Mouse (Mus musculus) hindbrain, postnatal 0 days (tissue): ENCODE measurements around the gene Atp2c1. TPM values are rescaled to one million over a fixed set of nuclear protein-coding genes. Genes with fewer than 3 reads are reported as not detected.
A peak's percentile ranks its signal among the peaks of the same experiment; 100 is the strongest.

Experiments used
- ATAC-seq: fragments of 200-750 bp; cut with Nextera tagmentation; 2 replicates; pipeline ENCODE4 v1.8.0; 2017; ENCODE audit warnings: mild to moderate bottlenecking, moderate TSS enrichment, moderate library complexity
- DNase-seq: peaks from one replicate; pipeline ENCODE4 v3.0.0-alpha.2; 2015; ENCODE audit warnings: low spot score
- H3K27ac ChIP-seq: fragments of 300-500 bp; sonication (generic); 2 replicates; pipeline ENCODE4 v1.5.1; 2014; ENCODE audit warnings: mild to moderate bottlenecking
- H3K27me3 ChIP-seq: fragments of 300-500 bp; sonication (generic); 2 replicates; pipeline ENCODE4 v1.6.1; 2014; ENCODE audit warnings: low read length, mixed read lengths; ENCODE audit not compliant: insufficient read depth
- H3K36me3 ChIP-seq: fragments of 300-500 bp; sonication (generic); 2 replicates; pipeline ENCODE4 v1.6.1; 2014; ENCODE audit warnings: low read length, mixed read lengths; ENCODE audit not compliant: insufficient read depth
- H3K4me1 ChIP-seq: fragments of 300-500 bp; sonication (generic); 2 replicates; pipeline ENCODE4 v1.6.1; 2014; ENCODE audit warnings: antibody characterized with exemption, low read length, mixed read lengths; ENCODE audit not compliant: insufficient read depth
- H3K4me2 ChIP-seq: fragments of 300-500 bp; sonication (generic); 2 replicates; pipeline ENCODE4 v1.6.1; 2014; ENCODE audit warnings: low read depth, mild to moderate bottlenecking, low read length, moderate library complexity, mixed read lengths
- H3K4me3 ChIP-seq: fragments of 300-500 bp; sonication (generic); 2 replicates; pipeline ENCODE4 v1.5.1; 2014; ENCODE audit warnings: low read length
- H3K9ac ChIP-seq: fragments of 300-500 bp; sonication (generic); replicated peaks from 2 replicates; pipeline ENCODE4 v1.6.1; 2014; ENCODE audit warnings: mild to moderate bottlenecking, low read length, moderate library complexity, mixed read lengths
- H3K9me3 ChIP-seq: fragments of 300-500 bp; sonication (generic); 2 replicates; pipeline ENCODE4 v1.6.1; 2016; ENCODE audit warnings: low read length, mixed read lengths
- CTCF ChIP-seq: IDR thresholded peaks from 2 replicates; pipeline ENCODE4 v1.5.1; 2016; ENCODE audit warnings: antibody characterized with exemption, control low read depth, low read depth
- WGBS: fragments of 180-500 bp; shearing (Covaris S2); extraction: QIAGEN DNeasy Blood & Tissue Kit; methylation state at CpG from one replicate; pipeline ENCODE4 v1.1.7; 2014; 5-methylcytosine and 5-hydroxymethylcytosine counted together
- polyA plus RNA-seq: library from polyadenylated mRNA; unstranded; fragments of >200 nt; fragmentation: Nextera tagmentation; extraction: Ambion mirVana; gene quantifications from 2 replicates; pipeline ENCODE4 v1.2.1, GENCODE M21; 2015
- total RNA-seq: library from RNA; depleted of rRNA; stranded (reverse); fragments of >200 nt; gene quantifications from 2 replicates; pipeline ENCODE4 v1.2.3, GENCODE M21; 2014

Gene Atp2c1
- total and polyA plus RNA-seq, 2 experiments from 2014 or later, result 66.0 to 157 TPM

DNA sequence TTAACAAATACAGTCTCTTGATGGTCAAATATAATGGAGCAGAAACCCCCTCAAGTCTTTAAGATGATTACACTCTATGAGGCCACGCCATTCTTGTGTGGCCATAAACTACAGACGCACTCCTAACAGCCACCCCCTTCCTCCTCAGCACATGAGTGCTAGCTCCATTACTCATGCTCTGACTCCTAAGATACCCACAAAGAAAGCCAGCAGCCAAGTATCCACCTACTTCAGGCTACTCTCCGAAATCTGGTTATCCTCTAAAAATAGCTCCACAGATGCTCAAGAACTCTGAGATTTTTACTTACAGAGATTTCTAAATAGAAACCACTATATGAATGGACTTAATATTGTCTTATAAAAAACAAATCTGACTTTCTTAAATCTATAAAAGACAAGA, 34.4 kb downstream of the Atp2c1 start:
- H3K27ac ChIP-seq, result no peak overlapping the region
- no peaks in the 10 kb centered on the region for H3K36me3 ChIP-seq
- no peak overlapping the region for H3K9ac ChIP-seq
- peak overlapping the region; percentile 99 for H3K4me2 ChIP-seq
- H3K4me3 ChIP-seq, result peak overlapping the region; percentile 95; the same call in 1 of the 2 replicates
- WGBS, result 58% methylated on average over 3 of the region's 3 CpGs
- H3K9me3 ChIP-seq, result no peaks in the 10 kb centered on the region
- DNase-seq, result no peak
- TF ChIP-seq CTCF, result no peak
- H3K27me3 ChIP-seq, result no peaks in the 10 kb centered on the region
- H3K4me1 ChIP-seq, result peaks cover 12% of the 10 kb centered on the region
- ATAC-seq, result no peak

DNA sequence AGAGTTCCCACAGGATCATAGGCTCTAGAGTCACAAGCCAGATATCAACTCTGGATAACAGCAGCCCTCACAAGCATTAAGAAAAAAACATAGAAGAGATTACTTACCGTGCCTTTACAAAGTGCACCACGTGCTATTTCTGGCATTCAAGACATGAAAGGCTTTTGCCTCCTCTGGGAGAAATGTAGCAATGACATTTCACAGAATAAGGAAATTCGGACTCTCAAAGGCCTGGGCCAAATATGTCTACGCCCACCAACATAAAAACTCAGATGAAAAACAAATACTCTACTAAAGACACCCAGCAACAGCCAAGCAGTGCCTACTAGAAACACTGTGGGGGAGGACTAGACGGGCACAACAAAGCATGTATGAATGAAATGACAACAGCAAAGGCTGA, 38.8 kb downstream of the Atp2c1 start:
- Histone ChIP-seq H3K4me3 (no peak overlapping the region), H3K9ac (no peak overlapping the region), H3K36me3 (no peaks in the 10 kb centered on the region), H3K27me3 (no peaks in the 10 kb centered on the region), H3K9me3 (no peaks in the 10 kb centered on the region), H3K4me2 (no peak overlapping the region), H3K4me1 (peaks cover 12% of the 10 kb centered on the region), H3K27ac (no peak overlapping the region)
- ATAC-seq (no peak), DNase-seq (no peak)
- 63% methylated on average over 5 of the region's 5 CpGs for WGBS
- no peak for TF ChIP-seq CTCF

DNA sequence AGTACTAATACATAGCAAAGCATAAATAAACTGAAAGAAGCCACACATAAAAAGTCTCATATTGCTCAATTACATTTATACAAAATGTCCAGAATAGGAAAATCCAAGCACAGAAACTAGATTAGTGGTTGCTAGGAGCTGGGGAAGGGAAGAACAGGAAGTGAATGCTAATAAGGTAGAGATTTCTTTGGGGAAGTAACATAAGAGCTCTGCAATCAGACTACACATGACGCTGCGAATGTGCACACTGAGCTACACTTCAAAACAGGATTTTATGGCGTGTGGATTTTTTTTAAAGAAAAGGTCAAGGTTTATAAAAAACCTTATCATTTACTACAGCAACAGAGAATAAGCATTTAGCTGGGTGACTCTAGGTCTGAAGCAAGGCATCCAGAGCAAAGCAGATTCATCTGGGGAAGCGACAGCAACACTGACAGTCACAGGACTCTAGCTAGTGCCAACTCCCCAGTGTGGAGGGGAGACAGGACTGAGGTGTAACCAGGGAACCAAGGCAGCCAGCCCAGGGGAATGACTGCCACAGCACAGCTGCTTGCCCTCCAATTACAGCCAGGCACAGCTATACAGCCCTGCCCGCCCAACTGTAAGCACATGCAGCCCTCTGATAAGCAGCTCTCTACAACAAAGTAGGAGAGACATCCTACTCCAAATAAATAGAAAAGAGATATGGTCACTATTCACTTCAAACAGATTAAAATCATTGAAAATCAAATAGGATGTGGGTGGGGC, 42.6 kb downstream of the Atp2c1 start:
- peak overlapping the region; percentile 17; the same call in 1 of the 2 replicates for H3K4me2 ChIP-seq
- H3K4me1 ChIP-seq, result 0 out of 2 replicates have a peak, but pooled peaks cover 3% of the 10 kb centered on the region

DNA sequence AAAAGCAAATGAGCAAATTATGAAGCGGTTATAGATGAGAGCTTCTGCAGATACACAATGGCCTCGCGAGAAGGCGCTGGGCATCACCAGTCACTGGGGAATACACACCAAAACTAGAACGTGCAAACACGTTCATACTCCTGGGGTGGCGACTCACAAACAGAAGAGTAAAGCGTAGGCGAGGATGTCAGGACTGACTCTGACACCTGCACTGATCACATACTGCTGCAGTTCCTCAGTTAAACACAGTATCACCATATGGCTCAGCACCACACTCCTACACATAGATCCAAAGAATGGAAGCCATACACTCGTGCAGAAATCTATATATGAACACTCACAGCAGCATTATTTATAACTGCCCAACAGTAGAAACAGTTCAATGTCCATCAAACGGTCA, 43.2 kb downstream of the Atp2c1 start:
- WGBS, result 83% methylated on average over 11 of the region's 11 CpGs
- Histone ChIP-seq H3K4me2 (no peak overlapping the region), H3K27me3 (no peaks in the 10 kb centered on the region), H3K9me3 (no peaks in the 10 kb centered on the region), H3K9ac (no peak overlapping the region), H3K36me3 (no peaks in the 10 kb centered on the region), H3K27ac (0 out of 2 replicates have a peak overlapping the region, but pooled peaks have one; percentile 26), H3K4me3 (no peak overlapping the region), H3K4me1 (0 out of 2 replicates have a peak, but pooled peaks cover 3% of the 10 kb centered on the region)
- no peak for DNase-seq
- ATAC-seq, result no peak
- no peak for TF ChIP-seq CTCF

More for the DNA sequence above, 42.6 kb downstream of the Atp2c1 start:
- no peak overlapping the region for H3K4me3 ChIP-seq
- peak overlapping the region; percentile 60 for H3K27ac ChIP-seq
- H3K9ac ChIP-seq, result no peak overlapping the region
- DNase-seq, result peak; percentile 61
- H3K27me3 ChIP-seq, result no peaks in the 10 kb centered on the region
- no peaks in the 10 kb centered on the region for H3K9me3 ChIP-seq
- 50% methylated on average over 5 of the region's 5 CpGs for WGBS
- peak; percentile 85 for ATAC-seq
- no peak for TF ChIP-seq CTCF
- H3K36me3 ChIP-seq, result no peaks in the 10 kb centered on the region

DNA sequence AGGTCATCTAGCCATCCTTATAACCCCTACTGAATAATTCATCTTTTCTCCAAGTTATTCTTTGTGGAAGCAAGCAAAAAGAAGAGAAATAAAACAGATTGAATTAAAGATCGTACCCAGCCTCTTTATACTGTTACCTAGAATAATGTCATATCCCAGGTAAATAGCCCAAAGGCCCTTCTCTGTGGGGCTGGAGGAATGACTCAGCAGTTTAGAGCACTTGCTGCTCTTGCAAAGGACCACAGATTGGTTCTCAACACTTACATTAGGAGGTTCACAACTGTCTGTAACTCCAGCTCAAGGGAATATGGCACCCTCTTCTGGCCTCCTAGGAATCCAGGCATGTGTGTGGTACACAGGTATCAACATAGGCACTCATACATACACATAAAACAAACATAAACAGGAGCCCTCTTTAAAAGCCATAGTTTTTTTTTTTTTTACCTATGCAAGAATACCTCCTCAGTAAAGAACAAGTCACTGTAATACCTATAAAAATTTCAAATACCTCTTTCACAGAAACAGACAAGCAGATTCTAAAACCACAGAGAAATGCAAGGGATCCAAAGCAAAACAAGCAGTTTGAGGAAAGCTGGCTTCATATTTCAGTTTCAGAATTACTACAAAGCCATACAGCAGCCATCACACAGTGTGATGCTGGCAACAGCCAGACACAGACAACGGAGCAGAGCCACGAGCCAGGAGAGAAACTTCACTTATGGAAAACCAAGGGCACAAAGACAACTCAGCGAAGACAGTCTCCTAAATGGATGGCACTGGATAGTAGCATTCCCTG, 44.2 kb downstream of the Atp2c1 start:
- Histone ChIP-seq H3K4me3 (no peak overlapping the region), H3K9ac (no peak overlapping the region), H3K27ac (0 out of 2 replicates have a peak overlapping the region, but pooled peaks have one; percentile 7), H3K4me2 (no peak overlapping the region), H3K36me3 (no peaks in the 10 kb centered on the region), H3K27me3 (no peaks in the 10 kb centered on the region), H3K9me3 (no peaks in the 10 kb centered on the region), H3K4me1 (0 out of 2 replicates have a peak, but pooled peaks cover 3% of the 10 kb centered on the region)
- TF ChIP-seq CTCF, result no peak
- no peak for DNase-seq
- no peak for ATAC-seq
- 66% methylated on average over 4 of the region's 4 CpGs for WGBS

DNA sequence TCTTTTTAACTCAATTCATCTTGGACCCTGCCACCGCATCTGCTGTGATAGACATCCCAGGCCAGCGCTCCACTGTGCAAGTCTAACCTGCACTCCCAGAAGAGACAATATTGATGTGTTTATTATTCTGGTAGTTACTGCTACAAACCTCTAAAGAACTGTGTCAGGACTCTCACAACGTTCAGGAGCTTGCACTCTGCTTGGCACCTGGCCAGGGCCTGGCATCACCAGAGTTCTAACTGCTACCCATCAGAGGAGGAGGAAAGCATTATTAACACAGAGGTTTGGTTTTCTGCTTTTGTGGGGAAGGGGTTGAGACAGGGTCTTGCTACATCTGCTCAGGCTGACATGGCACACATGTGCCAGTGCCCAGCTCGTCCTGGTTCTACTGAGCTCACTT, 45.0 kb downstream of the Atp2c1 start:
- DNase-seq, result peak; percentile 63
- H3K9ac ChIP-seq, result no peak overlapping the region
- no peak overlapping the region for H3K27ac ChIP-seq
- H3K4me3 ChIP-seq, result no peak overlapping the region
- no peak for ATAC-seq
- 0 out of 2 replicates have a peak, but pooled peaks cover 3% of the 10 kb centered on the region for H3K4me1 ChIP-seq
- WGBS, result 46% methylated on average over 4 of the region's 4 CpGs
- no peaks in the 10 kb centered on the region for H3K36me3 ChIP-seq
- no peak for TF ChIP-seq CTCF
- H3K27me3 ChIP-seq, result no peaks in the 10 kb centered on the region
- no peak overlapping the region for H3K4me2 ChIP-seq
- no peaks in the 10 kb centered on the region for H3K9me3 ChIP-seq
